ENCODE assay signal across 39 mouse cellular contexts in the genomic region with DNA sequence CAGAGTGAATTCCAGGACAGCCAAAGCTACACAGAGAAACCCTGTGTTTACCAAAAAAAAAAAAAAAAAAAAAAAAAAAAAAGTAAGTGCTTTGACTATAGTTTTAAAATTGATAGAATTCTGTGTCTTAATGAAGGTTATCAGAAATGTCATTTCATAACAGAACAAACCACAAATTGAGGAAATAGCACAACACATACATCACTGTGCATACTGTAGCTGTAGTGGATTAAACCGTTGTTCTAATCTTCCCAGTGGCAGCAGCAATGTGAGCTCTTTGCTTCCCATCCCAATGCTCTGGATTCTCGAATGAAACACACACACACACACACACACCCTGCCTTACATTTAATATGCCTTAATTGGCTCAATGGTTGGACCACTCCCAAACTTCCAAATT. TPM values are rescaled to one million over a fixed set of nuclear protein-coding genes. Genes with fewer than 3 reads are reported as not detected.
"Had no signal": no experiment of that assay in that cellular context is flagged by ENCODE, and none has a peak within 500 bp of the region (broad histone marks: within the 10 kb centered on the region; RNA-seq: fewer than 3 reads in every experiment).

No protein-coding gene starts in this region.

- ATAC-seq: forebrain, embryonic 13.5 days; forebrain, embryonic 14.5 days; forebrain, embryonic 15.5 days; forebrain, embryonic 16.5 days; forebrain, postnatal 0 days had no signal

- H3K4me1 ChIP-seq: embryonic facial prominence, embryonic 13.5 days; embryonic facial prominence, embryonic 15.5 days; forebrain, embryonic 12.5 days; forebrain, embryonic 13.5 days; forebrain, embryonic 15.5 days had no signal

- H3K4me3 ChIP-seq: embryonic facial prominence, embryonic 10.5 days; embryonic facial prominence, embryonic 12.5 days; embryonic facial prominence, embryonic 13.5 days; embryonic facial prominence, embryonic 15.5 days; erythroblast, embryonic 14.5 days; forebrain, embryonic 10.5 days; forebrain, embryonic 12.5 days; forebrain, embryonic 13.5 days; forebrain, embryonic 15.5 days; gastrocnemius, adult 2 months; heart, adult 2 months had no signal

- H3K27me3 ChIP-seq: embryonic facial prominence, embryonic 12.5 days; embryonic facial prominence, embryonic 13.5 days; embryonic facial prominence, embryonic 15.5 days; forebrain, embryonic 12.5 days; forebrain, embryonic 13.5 days; forebrain, embryonic 15.5 days had no signal

- H3K36me3 ChIP-seq: embryonic facial prominence, embryonic 10.5 days; embryonic facial prominence, embryonic 12.5 days; embryonic facial prominence, embryonic 13.5 days; embryonic facial prominence, embryonic 15.5 days; forebrain, embryonic 10.5 days; forebrain, embryonic 12.5 days; forebrain, embryonic 15.5 days had no signal

- DNase-seq: cerebellum, adult 18-20 months; cerebellum, adult 2 months; cerebellum, adult 8-10 months; cerebellum, adult 9-10 months; cerebellum, adult 9-11 months; cerebellum, postnatal 10 days; cerebellum, postnatal 14 days; cerebellum, postnatal 36 days; embryo, embryonic 11 days; forebrain, postnatal 0 days; gastrocnemius, adult 2 months; gastrocnemius, postnatal 10 days; gastrocnemius, postnatal 14 days; gastrocnemius, postnatal 25 days; gastrocnemius, postnatal 36 days; heart, adult 11 months; heart, adult 18-20 months; heart, adult 2 months had no signal

- H3K27ac ChIP-seq: embryonic facial prominence, embryonic 10.5 days; embryonic facial prominence, embryonic 12.5 days; embryonic facial prominence, embryonic 13.5 days; embryonic facial prominence, embryonic 15.5 days; forebrain, embryonic 10.5 days; forebrain, embryonic 12.5 days; forebrain, embryonic 13.5 days; forebrain, embryonic 15.5 days; gastrocnemius, adult 2 months; heart, adult 2 months had no signal

RNA-seq across cellular contexts. Expression of a gene that starts 4.1 kb away (rescaled TPM):
- total RNA-seq: forebrain, postnatal 0 days; gastrocnemius, adult 18-20 months; gastrocnemius, adult 2 months; gastrocnemius, adult 8-10 months; gastrocnemius, postnatal 10 days; gastrocnemius, postnatal 14 days; gastrocnemius, postnatal 25 days; gastrocnemius, postnatal 36 days; gastrocnemius, postnatal 4 days; heart, adult 18-20 months; heart, adult 2 months; heart, adult 8-10 months had no signal
- polyA plus RNA-seq: cerebellum, adult 2 months; cortical plate, adult 2 months; embryonic facial prominence, embryonic 10.5 days; embryonic facial prominence, embryonic 11.5 days; embryonic facial prominence, embryonic 12.5 days; embryonic facial prominence, embryonic 13.5 days; embryonic facial prominence, embryonic 14.5 days; embryonic facial prominence, embryonic 15.5 days; erythroblast, embryonic 14.5 days; forebrain, embryonic 10.5 days; forebrain, embryonic 11.5 days; forebrain, embryonic 12.5 days; forebrain, embryonic 13.5 days; forebrain, embryonic 14.5 days; forebrain, embryonic 15.5 days; forebrain, embryonic 16.5 days; forebrain, postnatal 0 days; frontal cortex, adult 2 months; gonadal fat pad, adult 2 months; heart, adult 2 months had no signal
